ENCODE assay signal across 22 mouse cellular contexts in genomic region chr3:53446801-53447200, GRCm38 (mm10). TPM values are rescaled to one million over a fixed set of nuclear protein-coding genes. Genes with fewer than 3 reads are reported as not detected.
"Had no signal": no experiment of that assay in that cellular context is flagged by ENCODE, and none has a peak within 500 bp of the region (broad histone marks: within the 10 kb centered on the region; RNA-seq: fewer than 3 reads in every experiment).

No protein-coding gene starts in this region.

- H3K27me3 ChIP-seq: liver, embryonic 15.5 days; lung, embryonic 15.5 days; megakaryocyte, embryonic 14.5 days; midbrain, embryonic 13.5 days; midbrain, embryonic 15.5 days; neural tube, embryonic 12.5 days; stomach, embryonic 15.5 days had no signal

- H3K4me2 ChIP-seq: liver, embryonic 15.5 days; lung, embryonic 15.5 days; midbrain, embryonic 11.5 days; midbrain, embryonic 13.5 days; midbrain, embryonic 15.5 days; neural tube, embryonic 12.5 days; stomach, embryonic 15.5 days had no signal

- ATAC-seq: liver, postnatal 0 days; lung, postnatal 0 days; midbrain, embryonic 13.5 days; midbrain, embryonic 15.5 days had no signal

- DNase-seq: liver, postnatal 0 days; lung, adult 2 months; lung, postnatal 14 days; lung, postnatal 36 days; right cerebral cortex, postnatal 14 days; thymus, adult 18-20 months; thymus, postnatal 14 days; thymus, postnatal 36 days had no signal

- H3K4me1 ChIP-seq: liver, embryonic 15.5 days; lung, embryonic 15.5 days; neural tube, embryonic 12.5 days; stomach, embryonic 15.5 days had no signal

- H3K9me3 ChIP-seq: liver, embryonic 15.5 days; lung, embryonic 15.5 days; megakaryocyte, embryonic 14.5 days; midbrain, embryonic 13.5 days; midbrain, embryonic 15.5 days; neural tube, embryonic 12.5 days; stomach, embryonic 15.5 days had no signal

- H3K27ac ChIP-seq: liver, embryonic 15.5 days; lung, embryonic 15.5 days; macrophage; midbrain, embryonic 13.5 days; midbrain, embryonic 15.5 days; neural tube, embryonic 12.5 days; stomach, embryonic 15.5 days had no signal

- H3K9ac ChIP-seq: liver, embryonic 15.5 days; liver, postnatal 0 days; lung, embryonic 15.5 days; midbrain, embryonic 13.5 days; midbrain, embryonic 15.5 days; neural tube, embryonic 12.5 days; stomach, embryonic 15.5 days had no signal

- H3K4me3 ChIP-seq: liver, embryonic 15.5 days; lung, embryonic 15.5 days; megakaryocyte, embryonic 14.5 days; midbrain, embryonic 13.5 days; midbrain, embryonic 15.5 days; neural tube, embryonic 12.5 days; stomach, embryonic 15.5 days had no signal

RNA-seq across cellular contexts. Expression of gene Stoml3, which starts 41.7 kb away (rescaled TPM):
- total RNA-seq: megakaryocyte progenitor cell, adult 5-6 weeks; monocyte, adult 5-6 weeks had no signal
- polyA plus RNA-seq: liver, embryonic 15.5 days; liver, postnatal 0 days; macrophage; midbrain, embryonic 11.5 days; midbrain, embryonic 13.5 days; midbrain, embryonic 15.5 days; spleen, adult 2 months; thymus, postnatal 0 days had no signal
